Mouse (Mus musculus): ENCODE measurements around the gene Rnaset2a.
"Not testable (repeated sequence)": the region's sequence is repeated elsewhere in the genome, so short reads cannot be mapped to it uniquely, and the experiment has no call there.

Rnaset2a gene

GRCm38 (mm10) chr17:8147439-8148316 is at the start of gene Rnaset2a, which contains the start of gene Gm49673:
Rnaset2a (minus strand) TSS chr17:8148097.
Gm49673 (minus strand) TSS chr17:8147788.
- peak in 1 of 2 experiments; percentile 14 for DNase-seq

- no peak for DNase-seq
Measured at GRCm38 (mm10) chr17:8197652-8198051, 49.8 kb upstream of the Rnaset2a start.

- no peak for DNase-seq
Measured at GRCm38 (mm10) chr17:8195685-8196376, 47.9 kb upstream of the Rnaset2a start.

GRCm38 (mm10) chr17:8193678-8194077 is 45.8 kb upstream of the Rnaset2a start:
- no peak for DNase-seq

- no peak for DNase-seq
Measured at GRCm38 (mm10) chr17:8184217-8184616, 36.3 kb upstream of the Rnaset2a start.

GRCm38 (mm10) chr17:8183815-8184214 is 35.9 kb upstream of the Rnaset2a start:
- DNase-seq = no peak

- no peak for DNase-seq
Measured at GRCm38 (mm10) chr17:8177090-8177489, 29.2 kb upstream of the Rnaset2a start.

GRCm38 (mm10) chr17:8171081-8171480 is 23.2 kb upstream of the Rnaset2a start:
- no peak for DNase-seq

GRCm38 (mm10) chr17:8170331-8170730 is 22.4 kb upstream of the Rnaset2a start:
- no peak for DNase-seq

GRCm38 (mm10) chr17:8167436-8167835 is 19.5 kb upstream of the Rnaset2a start:
- DNase-seq = peak; percentile 31 to 33

GRCm38 (mm10) chr17:8166454-8166853 is 18.6 kb upstream of the Rnaset2a start:
- not testable (repeated sequence) for DNase-seq

GRCm38 (mm10) chr17:8165977-8166376 is 18.1 kb upstream of the Rnaset2a start:
- not testable (repeated sequence) for DNase-seq

GRCm38 (mm10) chr17:8165608-8165945 is 17.7 kb upstream of the Rnaset2a start:
- DNase-seq = peak; percentile 42 to 54

GRCm38 (mm10) chr17:8164701-8165607 is 17.1 kb upstream of the Rnaset2a start, which contains the start of gene Fgfr1op:
Fgfr1op (plus strand) TSS chr17:8165501.
- DNase-seq = peak in 1 of 2 experiments; percentile 79

- DNase-seq = peak; percentile 43 to 52
Measured at GRCm38 (mm10) chr17:8160969-8161368, 13.1 kb upstream of the Rnaset2a start.

- not testable (repeated sequence) for DNase-seq
Measured at GRCm38 (mm10) chr17:8158627-8159026, 10.7 kb upstream of the Rnaset2a start.

GRCm38 (mm10) chr17:8155982-8156381 is 8.1 kb upstream of the Rnaset2a start:
- not testable (repeated sequence) for DNase-seq

GRCm38 (mm10) chr17:8155010-8155409 is 7.1 kb upstream of the Rnaset2a start:
- DNase-seq = not testable (repeated sequence)

- DNase-seq = not testable (repeated sequence)
Measured at GRCm38 (mm10) chr17:8146931-8147330, 966 bp downstream of the Rnaset2a start.

GRCm38 (mm10) chr17:8143802-8144673 is 3.9 kb downstream of the Rnaset2a start:
- not testable (repeated sequence) for DNase-seq

GRCm38 (mm10) chr17:8140210-8140609 is 7.7 kb downstream of the Rnaset2a start:
- DNase-seq = not testable (repeated sequence)

Measured in cerebellum, postnatal 36 days (tissue).